Mouse (Mus musculus): ENCODE measurements around the gene Whamm.

- peak; percentile 75 for TF ChIP-seq CTCF (IDR thresholded peaks at IDR 0.05)
- no peak for TF ChIP-seq EP300 (IDR thresholded peaks at IDR 0.05)
Observed at GRCm38 (mm10) chr7:81554369-81554768, 16.7 kb upstream of the Whamm start.

Data from lung, postnatal 0 days (tissue).